Mouse (Mus musculus) neural tube, embryonic 10.5 days (tissue): ENCODE results near the gene Gm10668.
"Not testable (repeated sequence)": the region's sequence is repeated elsewhere in the genome, so short reads cannot be mapped to it uniquely, and the experiment has no call there.

Experiments
- DNase-seq: peaks from one replicate; pipeline ENCODE4 v3.0.0-alpha.2; 2017; ENCODE audit warnings: low spot score; ENCODE audit errors: extremely low spot score

Gm10668 gene

GRCm38 (mm10) chr7:20730524-20730923 is at the start of gene Gm10668:
Gene Gm10668 (minus strand): TSS chr7:20730624.
- DNase-seq: not testable (repeated sequence)

- DNase-seq: not testable (repeated sequence)
Observed at GRCm38 (mm10) chr7:20770885-20771284, 40.5 kb upstream of the Gm10668 start, which contains the start of gene Vmn1r112. Gene Vmn1r112 (plus strand): TSS chr7:20771185.

DNA sequence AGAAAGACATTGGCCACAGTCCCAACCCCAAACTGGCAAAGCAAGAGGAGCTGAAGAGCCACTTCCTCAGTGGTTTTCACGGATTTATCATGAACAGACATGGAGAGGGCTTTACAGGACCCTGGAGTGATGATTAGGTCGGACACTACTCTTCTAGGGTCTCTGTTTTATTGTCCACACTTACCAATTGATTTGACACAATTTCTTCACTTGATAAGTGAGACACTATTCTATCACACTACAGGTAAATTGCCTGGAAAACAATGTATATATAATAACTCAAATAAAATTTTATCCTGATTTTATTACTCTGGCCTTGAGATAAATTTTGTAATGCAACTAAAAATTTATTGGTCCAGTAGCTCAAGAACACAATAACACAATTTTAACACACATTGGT is 27.3 kb downstream of the Gm10668 start, which contains the start of gene Vmn1r111:
Vmn1r111 (minus strand) TSS at position 101 of the 400 bp plus-strand sequence.
- DNase-seq: not testable (repeated sequence)
